Mouse (Mus musculus) liver, embryonic 13.5 days (tissue): Measurements from ENCODE around the gene Isoc2a. TPM values are rescaled to one million over a fixed set of nuclear protein-coding genes. Genes with fewer than 3 reads are reported as not detected.

Experiments used
- ATAC-seq: fragments of 200-750 bp; cut with Nextera tagmentation; 2 replicates; pipeline ENCODE4 v1.8.0; 2017; ENCODE audit warnings: low read depth, mild to moderate bottlenecking, moderate number of reproducible peaks, moderate library complexity
- DNase-seq: peaks from one replicate; pipeline ENCODE4 v3.0.0; 2022
- H3K27ac ChIP-seq: fragments of 300-500 bp; sonication (generic); 2 replicates; pipeline ENCODE4 v1.5.1; 2015; ENCODE audit warnings: moderate library complexity, mild to moderate bottlenecking, inconsistent platforms
- H3K27me3 ChIP-seq: fragments of 300-500 bp; sonication (generic); 2 replicates; pipeline ENCODE4 v1.6.1; 2015; ENCODE audit warnings: mild to moderate bottlenecking, inconsistent platforms
- H3K36me3 ChIP-seq: fragments of 300-500 bp; sonication (generic); 2 replicates; pipeline ENCODE4 v1.6.1; 2015; ENCODE audit warnings: mild to moderate bottlenecking, inconsistent platforms
- H3K4me1 ChIP-seq: fragments of 300-500 bp; sonication (generic); replicated peaks from 2 replicates; pipeline ENCODE4 v1.6.1; 2015; ENCODE audit warnings: inconsistent platforms
- H3K4me2 ChIP-seq: fragments of 300-500 bp; sonication (generic); 2 replicates; pipeline ENCODE4 v1.6.1; 2015; ENCODE audit warnings: inconsistent platforms, mild to moderate bottlenecking, moderate library complexity
- H3K4me3 ChIP-seq: fragments of 300-500 bp; sonication (generic); replicated peaks from 2 replicates; pipeline ENCODE4 v1.5.1; 2015; ENCODE audit warnings: mild to moderate bottlenecking, inconsistent platforms
- H3K9ac ChIP-seq: fragments of 300-500 bp; sonication (generic); 2 replicates; pipeline ENCODE4 v1.6.1; 2015; ENCODE audit warnings: mild to moderate bottlenecking, inconsistent platforms
- H3K9me3 ChIP-seq: fragments of 300-500 bp; sonication (generic); replicated peaks from 2 replicates; pipeline ENCODE4 v1.6.1; 2016; ENCODE audit warnings: inconsistent platforms
- WGBS: fragments of 180-500 bp; shearing (Covaris S2); methylation state at CpG from one replicate; pipeline ENCODE4 v1.1.7; 2015; ENCODE audit not compliant: insufficient replicate concordance; 5-methylcytosine and 5-hydroxymethylcytosine counted together
- polyA plus RNA-seq: library from polyadenylated mRNA; unstranded; fragments of >200 nt; fragmentation: Nextera tagmentation; extraction: Ambion mirVana; gene quantifications from 2 replicates; pipeline ENCODE4 v1.2.1, GENCODE M21; 2015

Gene Isoc2a
- polyA plus RNA-seq, 1 experiment from 2014 or later: 0.45 TPM

DNA sequence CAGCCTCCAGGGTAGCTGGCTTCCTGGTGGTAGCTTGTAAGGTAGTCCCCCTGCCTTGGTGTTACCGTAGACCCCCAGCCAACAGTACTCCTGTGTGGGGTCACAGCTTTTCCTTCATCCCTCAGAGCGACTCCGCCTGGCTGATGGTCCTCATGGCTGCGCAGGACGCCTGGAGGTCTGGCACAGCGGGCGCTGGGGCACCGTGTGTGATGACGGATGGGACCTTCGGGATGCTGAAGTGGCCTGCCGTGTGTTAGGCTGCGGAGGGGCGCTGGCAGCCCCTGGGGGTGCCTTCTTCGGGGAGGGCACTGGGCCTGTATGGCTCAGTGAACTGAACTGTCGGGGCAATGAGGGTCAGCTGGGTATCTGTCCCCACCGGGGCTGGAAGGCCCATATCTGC, 49.9 kb downstream of the Isoc2a start:
- ATAC-seq: no peak
- WGBS: 71% methylated on average over 16 of the region's 16 CpGs
- peaks cover 61% of the 10 kb centered on the region for H3K27me3 ChIP-seq
- no peak overlapping the region for H3K9ac ChIP-seq
- no peaks in the 10 kb centered on the region for H3K9me3 ChIP-seq
- no peak overlapping the region for H3K4me3 ChIP-seq
- no peak for DNase-seq
- H3K4me1 ChIP-seq: peaks cover 22% of the 10 kb centered on the region
- no peaks in the 10 kb centered on the region for H3K36me3 ChIP-seq
- H3K4me2 ChIP-seq: no peak overlapping the region
- H3K27ac ChIP-seq: no peak overlapping the region

DNA sequence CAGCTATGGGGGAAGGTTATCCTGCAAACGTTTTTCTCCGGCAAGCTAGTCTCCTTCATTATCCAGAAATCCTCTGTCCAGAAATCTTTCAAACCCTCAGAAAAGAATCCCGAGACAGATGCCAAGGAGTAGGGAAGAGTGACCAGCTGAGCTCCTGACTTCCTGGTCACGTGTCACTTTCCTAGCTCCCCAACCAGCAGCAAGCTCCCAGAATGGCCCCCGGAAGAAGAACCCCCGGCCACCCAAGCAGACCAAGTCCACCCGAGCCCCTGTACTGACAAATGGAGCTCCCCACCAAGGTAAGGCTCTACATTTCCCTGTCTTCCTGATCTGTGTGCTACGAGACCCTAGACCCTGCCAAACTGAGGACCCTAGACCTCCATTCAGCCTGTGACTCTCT, 50.8 kb downstream of the Isoc2a start:
- DNase-seq: no peak
- H3K9ac ChIP-seq: no peak overlapping the region

GRCm38 (mm10) chr7:4928323-4928722, 51.4 kb downstream of the Isoc2a start:
- DNase-seq (no peak), ATAC-seq (no peak)
- Histone ChIP-seq H3K36me3 (no peaks in the 10 kb centered on the region), H3K9ac (no peak overlapping the region), H3K4me1 (peaks cover 12% of the 10 kb centered on the region), H3K27ac (no peak overlapping the region), H3K9me3 (no peaks in the 10 kb centered on the region), H3K27me3 (peaks cover 46% of the 10 kb centered on the region), H3K4me2 (no peak overlapping the region), H3K4me3 (no peak overlapping the region)
- WGBS: 75% methylated on average over 17 of the region's 17 CpGs

More for the DNA sequence above, 50.8 kb downstream of the Isoc2a start:
- H3K4me1 ChIP-seq: peaks cover 18% of the 10 kb centered on the region
- H3K9me3 ChIP-seq: no peaks in the 10 kb centered on the region
- ATAC-seq: no peak
- WGBS: 48% methylated on average over 8 of the region's 8 CpGs
- no peak overlapping the region for H3K27ac ChIP-seq
- H3K36me3 ChIP-seq: no peaks in the 10 kb centered on the region
- H3K4me3 ChIP-seq: no peak overlapping the region
- H3K27me3 ChIP-seq: peaks cover 53% of the 10 kb centered on the region
- H3K4me2 ChIP-seq: no peak overlapping the region

DNA sequence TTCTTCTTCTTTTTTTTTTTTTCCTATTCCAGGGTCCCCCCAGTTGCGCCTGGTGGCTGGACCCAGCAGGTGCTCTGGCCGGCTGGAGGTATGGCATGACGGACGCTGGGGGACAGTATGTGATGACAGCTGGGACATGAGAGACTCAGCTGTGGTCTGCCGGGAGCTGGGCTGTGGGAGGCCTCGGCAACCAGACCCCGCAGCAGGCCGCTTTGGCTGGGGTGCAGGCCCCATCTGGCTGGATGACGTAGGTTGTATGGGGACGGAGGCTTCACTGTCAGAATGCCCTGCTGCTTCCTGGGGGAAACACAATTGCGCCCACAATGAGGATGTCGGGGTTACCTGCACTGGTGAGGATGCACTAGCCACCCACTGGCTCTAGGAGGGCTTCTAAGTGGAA, 56.1 kb downstream of the Isoc2a start:
- Histone ChIP-seq H3K4me1 (no peaks in the 10 kb centered on the region), H3K36me3 (no peaks in the 10 kb centered on the region), H3K9ac (no peak overlapping the region), H3K27ac (no peak overlapping the region), H3K9me3 (0 out of 2 replicates have a peak, but pooled peaks cover 5% of the 10 kb centered on the region), H3K4me3 (no peak overlapping the region), H3K4me2 (no peak overlapping the region), H3K27me3 (no peaks in the 10 kb centered on the region)
- 70% methylated on average over 12 of the region's 12 CpGs for WGBS
- ATAC-seq: no peak
- DNase-seq: no peak

DNA sequence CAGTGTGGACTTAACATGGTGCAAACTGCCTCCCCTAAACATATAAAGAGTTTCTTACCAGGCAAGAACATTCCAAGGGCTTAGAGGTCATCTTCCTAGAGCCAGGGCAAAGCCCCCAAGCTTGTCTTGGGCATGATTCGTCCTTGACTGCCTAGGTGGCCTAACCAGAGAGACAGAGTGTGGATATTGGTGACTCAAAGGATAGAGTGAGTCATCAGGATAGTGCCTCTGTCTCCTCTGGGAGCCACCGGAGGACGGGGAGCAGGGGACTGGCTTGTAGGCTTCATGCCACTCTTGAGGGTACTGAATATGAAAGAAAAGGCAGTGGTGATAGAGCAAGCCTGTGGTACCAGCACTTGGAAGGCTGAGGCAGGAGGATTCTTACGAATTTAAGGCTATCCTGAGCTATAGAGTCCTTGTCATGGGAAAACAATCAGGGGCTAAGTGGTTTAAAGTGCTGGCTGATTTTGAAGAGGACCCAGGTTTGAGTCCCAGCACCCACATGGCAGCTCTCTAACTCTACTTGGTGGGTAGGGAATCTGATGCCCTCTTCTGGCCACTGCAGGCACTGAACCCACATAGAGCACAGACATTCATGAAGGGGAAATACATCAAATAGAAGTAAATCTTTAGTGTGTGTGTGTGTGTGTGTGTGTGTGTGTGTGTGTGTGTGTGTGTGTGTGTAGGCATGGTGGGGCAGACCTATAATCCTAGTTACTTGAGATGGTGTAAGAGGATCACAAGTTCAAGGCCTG, 57.4 kb downstream of the Isoc2a start:
- 63% methylated on average over 4 of the region's 4 CpGs for WGBS
- 0 out of 2 replicates have a peak, but pooled peaks cover 5% of the 10 kb centered on the region for H3K9me3 ChIP-seq
- H3K27me3 ChIP-seq: no peaks in the 10 kb centered on the region
- H3K4me1 ChIP-seq: no peaks in the 10 kb centered on the region
- no peak overlapping the region for H3K27ac ChIP-seq
- no peak overlapping the region for H3K9ac ChIP-seq
- no peak overlapping the region for H3K4me3 ChIP-seq
- H3K36me3 ChIP-seq: no peaks in the 10 kb centered on the region
- no peak overlapping the region for H3K4me2 ChIP-seq
- DNase-seq: no peak
- no peak for ATAC-seq

- H3K27ac ChIP-seq: no peak overlapping the region
- no peak overlapping the region for H3K4me3 ChIP-seq
- WGBS: 59% methylated on average over 10 of the region's 10 CpGs
- H3K9ac ChIP-seq: no peak overlapping the region
- no peaks in the 10 kb centered on the region for H3K4me1 ChIP-seq
- ATAC-seq: no peak
- DNase-seq: no peak
- no peak overlapping the region for H3K4me2 ChIP-seq
- H3K9me3 ChIP-seq: 0 out of 2 replicates have a peak, but pooled peaks cover 5% of the 10 kb centered on the region
- H3K27me3 ChIP-seq: no peaks in the 10 kb centered on the region
- H3K36me3 ChIP-seq: no peaks in the 10 kb centered on the region
These were observed 59.9 kb downstream of the Isoc2a start for GRCm38 (mm10) chr7:4936832-4937231.

DNA sequence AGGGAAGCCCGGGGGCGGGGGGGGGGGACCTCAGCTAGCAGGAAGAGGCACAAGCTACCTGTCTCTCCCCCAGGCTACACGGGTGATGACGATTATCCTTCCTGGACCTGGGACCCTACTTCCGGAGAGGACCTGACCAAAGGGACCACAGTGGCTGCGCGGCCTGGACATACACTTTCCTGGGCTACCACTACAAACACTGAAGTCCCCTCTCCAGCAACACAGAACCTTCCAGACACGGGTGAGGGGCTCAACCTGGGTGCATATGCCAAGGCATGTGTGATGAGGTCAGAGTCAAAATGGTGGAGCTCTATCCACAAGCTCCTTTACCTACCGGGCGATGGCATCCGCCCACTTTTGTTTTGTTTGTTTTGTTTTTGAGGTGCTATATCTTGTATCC, 60.4 kb downstream of the Isoc2a start:
- no peaks in the 10 kb centered on the region for H3K4me1 ChIP-seq
- no peaks in the 10 kb centered on the region for H3K27me3 ChIP-seq
- no peak overlapping the region for H3K27ac ChIP-seq
- 62% methylated on average over 11 of the region's 11 CpGs for WGBS
- no peak overlapping the region for H3K4me2 ChIP-seq
- no peak for DNase-seq
- H3K9me3 ChIP-seq: 0 out of 2 replicates have a peak, but pooled peaks cover 5% of the 10 kb centered on the region
- ATAC-seq: no peak
- H3K9ac ChIP-seq: no peak overlapping the region
- no peaks in the 10 kb centered on the region for H3K36me3 ChIP-seq
- H3K4me3 ChIP-seq: no peak overlapping the region

- DNase-seq: peak; percentile 59
- no peaks in the 10 kb centered on the region for H3K27me3 ChIP-seq
- H3K27ac ChIP-seq: no peak overlapping the region
- H3K4me2 ChIP-seq: no peak overlapping the region
- 0 out of 2 replicates have a peak, but pooled peaks have one; percentile 40 for ATAC-seq
- no peaks in the 10 kb centered on the region for H3K36me3 ChIP-seq
- H3K9me3 ChIP-seq: 0 out of 2 replicates have a peak, but pooled peaks cover 5% of the 10 kb centered on the region
- peaks cover 2% of the 10 kb centered on the region; the same call in 1 of the 2 replicates for H3K4me1 ChIP-seq
- H3K9ac ChIP-seq: no peak overlapping the region
- WGBS: 42% methylated on average over 2 of the region's 2 CpGs
- H3K4me3 ChIP-seq: no peak overlapping the region
These were observed 61.5 kb downstream of the Isoc2a start for GRCm38 (mm10) chr7:4938456-4938855.

- no peak; the same call in 1 of the 2 replicates for ATAC-seq
- 19% methylated on average over 9 of the region's 9 CpGs for WGBS
These were observed 63.1 kb downstream of the Isoc2a start for GRCm38 (mm10) chr7:4940068-4940479.

GRCm38 (mm10) chr7:4942673-4943072, 65.7 kb downstream of the Isoc2a start:
- H3K9ac ChIP-seq: no peak overlapping the region
- H3K36me3 ChIP-seq: no peaks in the 10 kb centered on the region
- ATAC-seq (no peak), DNase-seq (no peak)
- no peak overlapping the region for H3K4me3 ChIP-seq
- peaks cover 6% of the 10 kb centered on the region; the same call in 1 of the 2 replicates for H3K4me1 ChIP-seq
- H3K27me3 ChIP-seq: peaks cover 8% of the 10 kb centered on the region; the same call in 1 of the 2 replicates
- WGBS: 33% methylated on average over 5 of the region's 5 CpGs
- H3K27ac ChIP-seq: no peak overlapping the region
- H3K4me2 ChIP-seq: no peak overlapping the region
- no peaks in the 10 kb centered on the region for H3K9me3 ChIP-seq

More at GRCm38 (mm10) chr7:4940068-4940479, 63.1 kb downstream of the Isoc2a start:
- peaks cover 6% of the 10 kb centered on the region; the same call in 1 of the 2 replicates for H3K4me1 ChIP-seq
- no peak overlapping the region for H3K4me3 ChIP-seq
- H3K4me2 ChIP-seq: no peak overlapping the region
- no peaks in the 10 kb centered on the region for H3K36me3 ChIP-seq
- H3K9me3 ChIP-seq: no peaks in the 10 kb centered on the region
- DNase-seq: peak; percentile 63
- no peak overlapping the region for H3K27ac ChIP-seq
- H3K9ac ChIP-seq: no peak overlapping the region
- H3K27me3 ChIP-seq: peaks cover 3% of the 10 kb centered on the region; the same call in 1 of the 2 replicates

DNA sequence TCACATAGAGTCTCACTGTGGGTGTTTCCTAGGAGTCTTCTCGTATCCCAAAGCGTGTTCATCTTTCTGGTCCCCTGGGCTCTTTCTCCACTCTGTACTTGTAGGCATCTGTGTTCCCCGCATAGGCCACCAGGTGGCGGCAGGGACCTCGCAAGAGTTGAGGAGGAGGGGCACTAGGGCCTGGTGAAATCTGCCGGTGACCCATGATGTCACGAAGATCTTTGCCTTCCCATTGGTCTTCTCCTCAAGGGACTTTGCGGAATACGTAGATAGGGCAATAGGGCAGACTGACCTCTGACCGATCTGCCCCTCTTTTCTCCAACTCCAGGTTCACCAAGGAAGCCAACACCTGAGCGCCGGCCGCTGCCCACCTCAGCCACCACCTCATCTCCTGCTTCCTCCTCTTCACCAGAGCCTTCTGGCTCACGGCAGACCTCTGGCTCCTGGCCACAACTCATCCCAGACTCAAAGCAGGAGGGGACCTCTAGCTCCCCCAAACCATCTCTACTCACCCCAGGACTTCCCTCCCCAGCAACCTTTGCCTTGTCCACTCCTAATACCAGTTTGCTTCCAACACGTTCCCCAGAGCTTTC, 66.4 kb downstream of the Isoc2a start:
- peak overlapping the region; percentile 31 for H3K4me3 ChIP-seq
- H3K27ac ChIP-seq: no peak overlapping the region
- ATAC-seq: peak; percentile 77
- H3K4me1 ChIP-seq: peaks cover 6% of the 10 kb centered on the region; the same call in 1 of the 2 replicates
- WGBS: 12% methylated on average over 15 of the region's 15 CpGs
- H3K36me3 ChIP-seq: no peaks in the 10 kb centered on the region
- H3K9me3 ChIP-seq: no peaks in the 10 kb centered on the region
- peak overlapping the region; percentile 53 for H3K4me2 ChIP-seq
- H3K9ac ChIP-seq: no peak overlapping the region; the same call in 1 of the 2 replicates
- DNase-seq: peak; percentile 77
- H3K27me3 ChIP-seq: peaks cover 8% of the 10 kb centered on the region; the same call in 1 of the 2 replicates
